Mouse (Mus musculus) kidney, postnatal 10 days (tissue): ENCODE results near the gene Serpinb6b.

Experiments used
- DNase-seq: peaks from one replicate; pipeline ENCODE4 v3.0.0; 2021; ENCODE audit warnings: mixed read lengths

Serpinb6b gene

DNA sequence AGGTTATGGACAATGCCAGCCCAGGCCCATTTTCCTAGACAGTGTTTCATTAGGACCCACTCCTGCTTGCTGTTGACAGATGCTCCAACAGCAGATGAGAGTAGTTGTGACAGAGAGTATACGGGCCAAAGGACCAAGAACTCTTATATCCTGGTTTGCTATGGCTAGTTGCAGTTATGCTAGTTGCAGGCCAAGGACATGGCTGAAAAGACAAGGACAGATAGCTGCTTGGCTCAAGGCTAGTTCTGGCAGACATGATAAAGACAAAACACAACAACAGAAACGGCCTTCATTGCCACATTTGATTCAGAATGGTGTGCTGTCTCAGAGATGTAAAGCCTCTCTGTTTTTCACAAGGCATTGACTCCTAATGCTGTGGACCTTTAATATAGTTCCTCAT, 10.7 kb downstream of the Serpinb6b start:
- no peak for DNase-seq

DNA sequence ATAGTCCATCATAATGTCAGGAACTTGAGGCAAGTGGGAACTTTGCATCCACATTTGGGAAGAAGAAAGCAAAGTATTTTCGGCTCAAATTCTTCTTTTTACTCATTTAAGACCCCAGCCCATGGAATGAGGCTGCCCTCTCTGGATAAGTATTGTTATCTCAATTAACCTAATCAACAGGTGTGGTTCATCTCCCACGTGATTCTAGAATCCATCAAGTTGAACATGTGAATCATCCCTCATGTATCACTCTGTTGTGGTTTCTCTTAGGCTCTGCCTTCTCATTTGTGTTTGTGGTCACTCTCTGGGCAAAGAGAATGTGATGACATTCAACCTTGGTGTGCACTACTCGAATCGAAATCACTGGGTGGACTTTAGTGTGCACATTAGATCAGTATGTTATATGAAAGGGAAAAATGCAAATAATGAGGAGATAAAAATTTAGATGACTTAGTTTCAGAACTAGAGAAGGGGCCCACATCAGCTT, 17.6 kb downstream of the Serpinb6b start:
- DNase-seq = no peak

DNA sequence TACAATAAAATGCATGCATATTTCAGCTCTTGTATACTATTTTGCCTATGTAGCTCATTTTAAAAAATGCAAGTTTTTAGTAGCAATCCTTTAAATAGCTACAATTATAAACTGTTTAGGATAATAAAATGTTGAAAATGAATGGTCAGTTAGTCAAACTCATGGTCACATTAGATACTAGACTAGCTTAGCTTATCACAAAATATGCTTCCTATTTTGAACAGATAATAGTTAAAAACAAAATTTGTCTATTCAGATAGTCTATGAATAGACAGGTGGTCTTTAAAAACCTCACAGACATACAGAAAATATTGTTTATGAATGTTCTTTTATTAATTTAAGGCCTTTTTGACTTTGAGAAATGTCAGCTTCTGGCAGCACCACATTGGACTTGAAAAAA, 21.2 kb downstream of the Serpinb6b start:
- no peak for DNase-seq

DNA sequence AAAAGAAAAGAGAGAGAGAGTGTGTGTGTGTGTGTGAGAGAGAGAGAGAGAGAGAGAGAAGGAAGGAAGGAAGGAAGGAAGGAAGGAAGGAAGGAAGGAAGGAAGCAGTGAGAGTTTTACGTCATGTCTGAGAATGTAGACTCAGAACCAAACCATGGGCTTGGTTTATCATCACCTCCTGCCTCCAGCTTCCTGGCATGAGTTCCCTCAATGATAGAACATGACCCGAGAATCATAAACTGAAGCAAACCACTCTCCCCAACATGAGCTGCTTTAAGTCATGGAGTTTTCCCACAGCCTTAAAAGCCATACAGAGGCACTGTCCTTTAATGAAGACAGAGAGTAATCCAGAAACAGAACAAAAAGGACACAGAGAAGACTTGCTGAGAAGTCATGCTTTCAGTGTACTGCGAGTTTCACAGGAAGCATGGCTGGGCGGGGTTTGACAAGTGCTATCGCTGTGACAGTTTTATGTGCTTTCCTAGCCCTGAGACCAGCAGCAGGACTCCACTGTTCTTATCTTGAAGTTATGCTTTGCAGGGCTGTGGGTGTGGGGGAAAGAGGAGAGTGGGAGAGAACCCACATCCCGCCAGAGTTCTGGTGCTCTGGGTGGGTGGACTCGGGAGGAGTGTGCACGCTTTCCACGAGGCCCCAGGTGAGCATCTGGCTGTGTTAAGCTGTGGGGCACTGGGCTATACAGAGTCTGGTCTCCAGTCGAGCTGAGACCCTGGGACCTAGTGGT, 28.3 kb downstream of the Serpinb6b start:
- DNase-seq = peak; percentile 46

DNA sequence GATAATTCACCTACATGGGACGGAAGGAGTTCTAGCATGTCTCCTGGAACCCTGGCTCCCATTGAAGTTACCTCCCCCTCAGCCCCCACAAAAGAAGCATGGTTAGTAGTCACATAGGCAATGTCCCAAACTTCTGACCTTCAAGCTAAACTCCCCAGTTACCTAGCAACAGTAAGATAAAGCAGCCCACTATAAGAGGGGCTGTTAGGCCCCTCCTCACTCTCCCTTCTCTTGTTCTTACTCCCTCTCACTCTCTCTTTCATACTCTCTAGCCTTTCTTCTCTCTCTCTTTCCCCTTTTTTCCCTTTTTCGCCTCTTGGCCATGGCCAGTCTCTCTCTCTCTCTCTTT, 28.9 kb downstream of the Serpinb6b start:
- no peak for DNase-seq

DNA sequence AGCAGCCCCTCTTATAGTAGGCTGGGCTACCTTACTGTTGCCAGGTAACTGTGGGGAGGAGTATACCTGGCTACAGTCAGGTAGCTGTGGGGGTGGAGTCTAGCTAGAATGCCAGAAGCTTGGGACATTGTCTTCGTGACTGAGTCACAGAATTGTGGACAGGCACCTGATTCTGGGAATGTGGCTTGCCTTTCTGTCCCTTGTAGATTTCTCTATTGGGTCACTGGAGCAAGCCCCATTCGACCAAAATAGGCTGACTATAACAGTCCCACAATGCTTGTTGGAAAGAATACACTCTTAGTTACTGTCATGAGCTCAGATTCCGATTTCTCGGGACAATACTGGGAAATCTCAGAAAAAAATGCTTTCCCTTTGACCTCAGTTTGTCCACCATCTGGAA, 30.0 kb downstream of the Serpinb6b start:
- no peak for DNase-seq

DNA sequence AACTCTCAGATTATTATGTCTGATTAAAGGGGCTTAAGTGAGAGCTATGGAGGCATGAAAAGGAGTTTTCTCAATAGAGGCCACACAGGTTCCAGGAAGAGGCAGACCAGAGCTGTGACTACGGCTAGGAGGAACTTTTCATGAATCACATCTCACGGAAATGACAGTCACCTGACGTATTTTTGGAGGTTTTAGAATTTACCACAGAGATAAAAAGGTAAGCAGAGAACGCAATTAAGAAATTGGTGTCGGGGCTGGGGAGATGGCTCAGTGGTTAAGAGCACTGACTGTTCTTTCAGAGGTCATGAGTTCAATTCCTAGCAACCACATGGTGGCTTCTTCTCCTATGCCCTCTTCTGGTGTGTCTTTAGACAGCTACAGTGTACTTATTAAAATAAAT, 36.3 kb downstream of the Serpinb6b start:
- DNase-seq = no peak

DNA sequence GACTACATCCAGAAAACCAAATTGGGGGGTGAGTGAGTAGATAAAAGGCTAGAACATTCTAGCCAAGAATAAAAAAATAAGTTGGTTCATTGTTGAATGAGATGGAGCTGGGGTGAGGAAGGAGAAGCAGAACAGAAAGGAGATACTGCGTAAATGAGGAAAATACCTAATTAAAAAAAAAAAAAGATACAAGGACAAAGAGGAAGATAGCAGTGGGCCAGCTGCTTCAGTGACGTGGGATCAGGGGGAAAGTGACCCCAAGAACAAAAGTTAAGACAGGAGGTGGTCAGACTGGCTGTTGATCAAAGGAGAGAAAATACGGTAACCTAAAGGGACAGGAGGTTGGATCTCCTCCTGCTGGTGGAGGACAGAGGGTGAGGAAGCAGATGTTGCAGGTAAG, 37.9 kb downstream of the Serpinb6b start, which contains the start of gene Serpinb9:
TSS of gene Serpinb9 (plus strand) at position 301 of the 400 bp plus-strand sequence.
- DNase-seq = no peak

DNA sequence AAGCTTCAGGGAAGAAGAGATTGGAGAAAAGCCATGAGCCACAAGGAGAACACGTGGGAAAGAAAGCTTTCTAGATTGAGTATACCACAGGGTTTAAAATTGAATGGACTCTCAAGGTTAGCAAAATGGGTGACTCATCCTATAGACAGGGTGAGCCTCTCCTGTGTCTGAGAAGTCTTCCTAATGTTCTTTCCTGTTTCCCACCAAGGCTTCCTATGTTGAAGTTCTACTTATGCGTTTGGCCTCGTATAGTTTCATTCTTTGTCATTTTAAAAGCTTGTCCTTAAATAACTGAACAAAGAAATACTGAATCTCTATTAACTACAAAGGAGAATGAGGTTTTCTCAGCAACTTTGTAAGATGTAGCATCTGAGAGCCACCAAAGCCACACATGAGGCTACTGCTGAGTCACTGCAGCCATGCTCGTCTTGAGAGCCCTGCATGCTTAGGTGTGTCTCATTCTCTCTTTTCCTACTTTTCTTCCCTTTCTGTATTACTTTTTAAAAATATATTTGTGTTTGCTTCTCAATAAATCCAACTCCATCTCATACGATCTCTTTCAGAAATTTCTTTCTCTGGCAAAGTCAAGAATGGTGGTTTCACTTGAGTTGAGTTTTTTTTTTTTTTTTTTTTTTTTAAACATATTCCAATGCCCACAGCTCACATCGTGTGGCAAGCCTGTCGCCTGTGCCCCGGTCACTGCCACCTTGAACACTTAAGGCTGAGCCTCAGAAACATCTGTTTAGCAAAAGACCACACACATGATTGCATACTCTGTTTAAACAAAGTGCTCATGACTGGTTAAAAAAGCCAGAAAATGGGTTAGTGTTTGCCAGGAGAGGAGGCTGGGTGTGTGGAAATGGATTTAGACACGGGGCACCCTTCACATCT, 38.8 kb downstream of the Serpinb6b start:
- no peak for DNase-seq

DNA sequence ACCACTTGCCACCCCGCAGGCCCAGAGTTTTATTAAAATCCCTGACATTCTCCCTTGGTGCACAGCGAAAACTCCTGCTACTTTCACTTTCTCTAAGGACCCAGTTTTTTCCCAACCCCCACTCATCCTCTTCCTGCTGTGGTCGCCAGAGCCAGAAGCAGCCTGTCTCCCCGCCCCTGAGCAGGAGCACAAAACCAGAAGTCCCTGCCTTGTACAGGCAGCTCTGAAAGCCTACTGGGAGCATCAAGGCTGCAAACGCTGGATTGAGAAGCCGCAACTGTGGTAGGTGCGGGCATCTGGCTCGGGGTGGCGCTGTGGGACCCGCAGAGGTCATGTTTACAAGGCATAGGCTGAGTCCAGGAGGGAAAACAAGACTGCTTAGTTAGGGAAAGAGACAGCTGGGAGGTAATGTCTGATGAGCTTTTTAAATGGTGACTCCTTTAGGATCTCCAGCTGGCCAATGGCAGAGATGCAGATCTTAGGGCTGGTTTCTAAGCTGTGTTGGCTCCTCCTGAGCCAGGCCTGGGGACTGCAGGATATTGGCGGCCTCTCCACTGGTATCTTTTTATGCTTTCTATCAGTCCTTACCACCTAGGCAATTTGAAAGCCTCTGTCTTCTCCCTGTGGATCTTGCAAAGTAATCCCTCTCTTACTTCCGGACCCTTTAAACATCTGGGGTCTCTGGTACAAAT, 39.6 kb downstream of the Serpinb6b start:
- DNase-seq = peak; percentile 92

DNA sequence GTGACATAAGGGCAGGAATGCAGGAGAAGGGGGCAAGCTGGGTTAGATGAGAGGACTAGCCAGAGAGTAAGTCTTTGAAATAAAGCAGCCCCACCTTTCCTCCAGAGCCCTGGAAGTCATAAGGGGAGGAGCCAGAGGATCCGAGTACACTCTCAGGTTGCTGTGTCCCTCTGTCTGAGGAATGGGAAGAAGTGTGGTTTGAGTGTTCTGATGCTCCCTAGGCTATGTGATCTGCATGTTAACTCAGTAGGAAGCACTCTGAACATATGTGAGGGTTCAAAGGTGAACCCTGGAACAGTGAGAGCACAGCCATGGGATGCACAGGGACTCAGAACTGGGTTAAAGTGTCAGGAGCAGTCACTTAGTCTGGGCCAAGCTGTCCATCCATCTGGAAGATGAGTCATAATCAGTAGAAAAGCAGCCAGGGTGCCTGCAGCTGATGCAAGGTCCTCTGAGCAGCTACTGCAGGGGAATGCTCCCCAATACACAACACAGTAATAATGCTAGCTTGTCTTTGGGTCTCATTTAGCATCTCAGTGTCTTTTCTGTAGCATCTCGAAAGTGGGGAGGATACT, 40.6 kb downstream of the Serpinb6b start:
- DNase-seq = no peak

DNA sequence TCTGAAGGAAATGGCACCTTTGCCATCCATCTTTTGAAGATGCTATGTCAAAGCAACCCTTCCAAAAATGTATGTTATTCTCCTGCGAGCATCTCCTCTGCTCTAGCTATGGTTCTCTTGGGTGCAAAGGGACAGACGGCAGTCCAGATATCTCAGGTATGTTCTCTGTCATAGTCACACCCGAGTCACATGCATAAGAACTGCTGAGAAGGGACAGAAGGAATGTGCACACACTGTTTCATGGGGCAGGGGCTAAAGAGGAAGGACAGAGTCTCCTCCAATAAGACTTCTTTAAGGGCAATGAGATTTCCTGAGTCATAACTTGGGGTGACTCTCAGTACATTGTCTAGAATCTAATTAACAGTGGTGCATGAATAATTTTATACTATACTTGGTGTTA, 41.5 kb downstream of the Serpinb6b start:
- no peak for DNase-seq

DNA sequence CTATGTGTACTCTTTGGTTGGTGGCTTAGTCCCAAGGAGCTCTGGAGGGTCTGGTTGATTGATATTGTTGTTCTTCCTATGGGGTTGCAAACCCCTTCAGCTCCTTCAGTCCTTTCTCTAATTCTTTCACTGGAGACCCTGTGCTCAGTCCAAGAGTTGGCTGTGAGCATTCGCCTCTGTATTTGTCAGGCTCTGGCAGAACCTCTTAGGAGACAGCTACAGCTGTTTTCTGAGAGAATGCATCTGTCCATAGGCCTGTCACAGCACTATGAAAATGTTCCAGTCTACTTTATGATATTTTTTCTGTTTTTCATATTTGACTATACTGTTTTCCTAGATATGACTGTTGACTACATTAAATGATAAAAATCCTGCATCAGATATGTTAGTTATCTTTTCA, 47.4 kb downstream of the Serpinb6b start:
- peak; percentile 27 for DNase-seq

DNA sequence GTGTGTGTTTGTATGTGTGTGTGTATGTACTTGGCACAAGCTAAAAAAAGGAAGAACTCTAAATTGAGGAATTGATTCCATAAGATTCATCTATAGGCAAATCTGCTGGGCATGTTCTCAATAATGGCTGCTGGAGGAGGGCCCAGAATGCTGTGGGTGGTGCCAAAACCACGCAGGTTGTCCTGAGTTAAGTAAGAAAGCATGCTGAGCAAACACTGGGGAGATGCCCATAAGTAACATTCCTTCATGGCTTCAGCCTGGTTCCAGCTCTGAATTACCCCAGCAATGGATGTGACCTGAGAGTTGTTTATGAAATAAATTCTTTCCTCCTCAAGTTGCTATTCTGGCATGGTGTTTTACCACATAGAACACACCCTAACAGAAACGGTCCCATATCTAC, 48.3 kb downstream of the Serpinb6b start:
- no peak for DNase-seq

DNA sequence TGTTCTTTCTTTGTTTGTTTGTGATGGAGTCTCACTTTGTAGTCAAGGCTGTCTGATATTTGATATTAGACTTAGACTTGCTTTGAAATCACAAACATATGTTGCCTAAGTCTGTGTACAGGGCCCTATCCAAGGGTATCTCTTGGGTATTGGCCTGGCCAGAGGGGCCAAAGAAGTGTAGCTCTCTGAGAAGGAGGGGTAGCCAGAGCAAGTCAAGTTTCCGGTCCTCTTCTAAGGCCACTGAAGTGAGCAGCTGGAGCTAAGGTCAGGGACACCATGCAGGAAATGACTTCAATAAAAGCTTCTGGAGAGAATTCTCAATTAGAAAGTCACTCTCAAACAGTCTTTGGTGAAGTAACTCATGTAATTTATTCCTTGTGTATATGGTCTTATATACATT, 57.4 kb downstream of the Serpinb6b start:
- no peak for DNase-seq

DNA sequence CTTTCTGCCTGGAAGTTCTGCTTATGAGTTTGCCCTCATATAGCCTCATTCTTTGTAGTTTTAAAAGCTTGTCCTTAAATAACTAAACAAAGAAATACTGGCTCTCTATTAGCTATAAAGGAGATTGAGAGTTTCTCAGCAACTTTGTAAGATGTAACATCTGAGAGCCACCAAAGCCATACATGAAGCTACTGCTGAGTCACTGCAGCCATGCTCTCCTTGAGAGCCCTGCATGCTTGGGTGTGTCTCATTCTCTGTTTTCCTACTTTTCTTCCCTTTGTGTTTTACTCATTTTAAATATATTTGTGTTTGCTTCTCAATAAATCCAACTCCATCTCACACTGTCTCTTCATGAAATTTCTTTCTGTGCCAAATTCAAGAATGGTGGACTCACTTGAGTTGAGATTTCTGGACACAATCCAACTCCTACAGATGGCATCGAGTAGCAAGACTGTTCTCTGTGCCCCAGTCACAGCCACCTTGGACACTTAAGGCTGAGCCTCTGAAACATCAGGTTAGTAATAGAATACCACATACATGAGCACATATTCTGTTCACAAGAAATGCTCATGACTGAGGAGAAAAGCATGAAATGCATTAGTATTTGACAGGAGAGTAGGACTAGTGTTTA, 61.5 kb downstream of the Serpinb6b start:
- DNase-seq = no peak

DNA sequence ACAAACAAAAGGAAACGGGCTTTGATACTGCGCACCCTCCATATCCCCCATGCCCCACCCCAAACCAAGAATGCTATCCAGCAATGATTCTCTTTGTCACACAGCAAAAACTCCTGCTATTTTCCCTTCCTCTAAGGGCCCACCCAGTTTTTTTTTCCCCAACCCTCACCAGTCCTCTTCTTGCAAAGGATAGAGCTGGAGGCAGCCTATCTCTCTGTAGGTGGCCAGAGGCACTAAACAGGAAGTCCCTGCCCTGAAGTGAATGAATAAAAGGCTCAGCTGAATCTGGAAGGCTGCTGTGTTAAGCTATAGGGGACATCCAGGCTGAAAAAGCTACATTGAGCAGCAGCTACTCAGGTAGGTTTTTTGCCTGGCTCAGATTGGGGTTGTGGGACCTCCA, 62.2 kb downstream of the Serpinb6b start, which contains the start of gene Serpinb9b:
TSS of gene Serpinb9b (plus strand) at position 173 of the 400 bp plus-strand sequence.
- no peak for DNase-seq

DNA sequence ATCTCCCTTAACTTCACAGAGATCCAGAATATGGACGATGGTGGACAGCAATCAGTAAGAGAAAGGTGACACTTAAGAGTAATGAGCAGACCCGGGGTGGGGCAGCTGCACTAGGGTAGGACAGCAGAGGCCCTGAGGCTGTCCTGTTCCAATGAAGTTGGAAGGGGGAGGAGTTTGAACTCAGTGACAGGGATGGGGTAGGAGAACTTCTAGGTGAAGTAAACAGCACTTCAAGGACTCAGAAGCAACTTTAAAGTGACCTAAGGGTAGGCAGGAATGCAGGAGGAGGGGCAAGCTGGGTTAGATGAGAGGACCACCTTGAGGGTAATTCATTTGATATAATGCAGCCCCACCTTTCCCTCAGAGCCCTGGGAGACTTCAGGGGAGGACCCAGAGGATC, 63.1 kb downstream of the Serpinb6b start:
- no peak for DNase-seq

DNA sequence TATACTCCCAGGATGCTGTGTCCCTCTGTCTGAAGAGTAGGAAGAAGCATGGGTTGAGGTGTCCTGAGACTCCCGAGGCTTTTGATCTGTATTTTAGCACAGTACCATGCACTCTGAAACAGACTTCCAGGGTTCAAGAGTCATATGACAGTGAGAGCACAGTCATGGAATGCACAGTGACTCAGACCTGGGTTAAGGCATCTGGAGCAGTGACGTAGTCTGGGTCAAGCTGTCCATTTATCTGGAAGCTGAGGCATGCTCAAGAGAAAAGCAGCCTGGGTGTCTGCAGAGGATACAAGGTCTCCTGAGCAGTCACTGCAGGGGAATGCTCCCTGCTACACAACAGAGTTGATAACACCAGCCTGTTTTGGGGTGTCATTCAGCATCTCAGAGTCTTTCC, 63.5 kb downstream of the Serpinb6b start:
- DNase-seq = no peak
